Mouse (Mus musculus): ENCODE measurements at regions not wholly inside any gene's neighbourhood (a gene's known extent, or its start where the extent isn't known, plus 50 kb on each side); places are given as distances from the start of the nearest gene placed in this dataset.

- no peak for DNase-seq (ENCODE audit: low spot score)
Observed at GRCm38 (mm10) chr12:71570116-71570515, 260.4 kb downstream of the Dact1 start.

- DNase-seq (ENCODE audit: low spot score), result no peak
Observed at GRCm38 (mm10) chr12:71572833-71573446, 257.9 kb upstream of the Daam1 start.

GRCm38 (mm10) chr12:71573456-71573855 lies 257.4 kb upstream of the Daam1 start:
- DNase-seq (ENCODE audit: low spot score), result peak; percentile 1

- peak; percentile 1 for DNase-seq (ENCODE audit: low spot score)
Observed at GRCm38 (mm10) chr12:71574685-71575084, 256.2 kb upstream of the Daam1 start.

DNA sequence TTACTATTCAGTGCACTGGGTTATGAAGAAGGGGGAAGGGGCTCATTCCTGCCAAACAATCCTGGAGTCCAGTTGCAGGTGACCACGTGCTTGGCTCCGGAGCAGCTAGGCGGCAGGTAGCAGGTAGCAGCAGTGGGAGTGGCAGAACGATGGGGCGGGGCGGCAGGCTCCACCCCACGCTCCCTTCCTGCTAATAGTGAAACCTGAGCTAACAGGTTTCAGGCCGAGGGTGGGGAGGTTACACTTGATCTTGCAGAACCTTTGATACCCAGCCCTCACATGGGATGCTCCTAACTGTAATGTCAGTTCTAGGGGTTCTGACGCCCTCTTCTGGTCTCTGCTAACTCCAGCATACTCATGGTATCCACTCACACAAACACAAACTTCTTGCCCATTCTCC lies 253.5 kb upstream of the Daam1 start:
- peak; percentile 81 for DNase-seq (ENCODE audit: low spot score)

GRCm38 (mm10) chr12:71578006-71578405 lies 252.9 kb upstream of the Daam1 start:
- no peak for DNase-seq (ENCODE audit: low spot score)

- peak; percentile 37 for DNase-seq (ENCODE audit: low spot score)
Observed at GRCm38 (mm10) chr12:71578912-71579311, 252.0 kb upstream of the Daam1 start.

DNA sequence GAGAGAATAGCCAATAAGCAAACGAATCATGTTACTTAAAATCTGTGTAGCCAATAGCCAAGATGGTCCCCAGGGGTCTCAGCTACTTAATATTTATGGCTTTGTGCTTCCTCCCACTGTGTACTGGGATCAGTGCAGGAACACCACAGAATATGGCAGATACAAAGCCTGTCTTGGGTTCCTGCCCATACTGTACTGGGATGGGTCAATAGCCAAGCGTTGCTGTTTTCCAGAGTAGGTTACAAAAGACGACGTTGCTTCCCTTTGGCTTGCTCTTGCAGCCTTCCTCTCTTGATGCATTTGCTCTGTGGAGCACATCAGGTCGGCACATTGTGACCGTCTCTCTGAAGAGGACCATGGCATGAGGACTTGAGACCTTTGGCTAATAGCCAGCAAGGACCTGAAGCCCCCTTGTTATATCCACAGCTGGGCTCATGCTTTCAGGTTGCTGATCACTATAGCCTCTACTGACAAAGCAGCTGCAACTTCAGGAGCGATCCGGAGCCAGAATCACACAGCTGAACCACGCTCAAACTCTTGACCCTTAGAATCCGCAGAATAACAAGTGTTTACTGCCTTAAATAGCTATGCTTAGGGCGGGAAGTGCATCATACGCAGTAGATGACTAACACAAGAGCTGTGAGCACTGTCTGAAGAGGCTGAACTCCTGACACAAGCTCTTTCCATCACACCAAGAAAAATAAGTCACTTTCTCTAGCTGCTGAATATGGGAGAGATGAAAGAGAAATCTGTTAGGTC lies 250.2 kb upstream of the Daam1 start:
- DNase-seq (ENCODE audit: low spot score), result no peak

GRCm38 (mm10) chr12:71584618-71585017 lies 246.3 kb upstream of the Daam1 start:
- DNase-seq (ENCODE audit: low spot score), result no peak

DNA sequence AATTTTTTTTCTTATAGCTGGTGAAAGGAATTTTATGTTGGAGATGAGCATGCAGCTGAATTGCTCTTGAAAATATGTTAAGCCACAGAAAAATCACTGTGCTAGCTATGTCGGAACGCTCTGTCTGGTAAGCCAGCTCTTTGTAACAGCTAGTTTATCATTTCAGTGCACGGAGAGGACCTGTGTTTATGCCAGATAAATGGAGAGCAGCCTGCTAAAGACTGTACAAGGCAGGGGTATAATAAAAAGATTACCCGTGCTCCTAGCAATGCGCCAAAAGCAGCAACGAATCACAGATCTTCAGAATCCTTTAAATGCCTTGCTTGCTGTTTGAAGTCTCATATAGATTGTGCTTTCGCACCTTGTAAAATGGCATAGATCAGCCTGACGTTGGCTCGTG lies 232.2 kb upstream of the Daam1 start:
- no peak for DNase-seq (ENCODE audit: low spot score)

- DNase-seq (ENCODE audit: low spot score), result no peak
Observed at GRCm38 (mm10) chr12:71601091-71601690, 229.7 kb upstream of the Daam1 start.

DNA sequence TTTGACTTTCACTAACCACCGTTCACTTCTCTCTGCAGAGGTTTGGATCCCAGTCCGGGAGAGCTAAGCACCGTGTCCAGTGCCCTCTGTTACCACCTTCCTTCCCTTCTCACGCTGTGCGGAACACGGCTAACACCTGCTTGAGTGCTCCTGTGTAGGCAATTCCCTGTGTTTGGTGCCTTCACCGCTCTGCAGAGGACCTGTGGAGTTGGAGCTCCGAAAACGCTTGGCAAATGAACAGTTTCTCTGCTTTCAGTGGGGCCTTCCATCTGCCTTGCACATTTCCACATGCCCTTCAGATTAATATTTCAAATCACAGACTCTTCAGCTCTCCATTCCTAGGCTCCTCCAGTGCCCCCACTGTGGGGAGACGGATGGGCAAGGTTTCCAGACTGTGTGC lies 227.7 kb upstream of the Daam1 start:
- DNase-seq (ENCODE audit: low spot score), result no peak

DNA sequence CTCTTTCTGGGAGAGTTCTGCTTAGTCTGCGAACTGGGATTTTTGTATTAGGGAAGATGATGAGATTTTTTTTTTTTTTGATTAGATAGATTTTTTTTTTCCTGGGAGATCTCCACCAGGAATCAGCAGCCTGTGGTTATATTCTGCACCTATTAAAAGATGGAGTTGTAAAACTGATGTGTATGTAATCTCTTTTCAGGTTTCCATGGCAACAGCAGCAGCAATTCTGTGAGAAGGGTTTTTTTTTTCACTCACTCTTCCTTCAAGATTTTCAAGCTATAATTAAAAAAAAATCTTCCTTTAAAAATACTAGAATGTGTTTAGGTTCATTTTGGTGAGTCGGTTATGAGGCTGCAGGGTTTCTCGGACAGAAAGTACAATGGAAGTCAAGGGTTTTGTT lies 224.5 kb upstream of the Daam1 start:
- no peak for DNase-seq (ENCODE audit: low spot score)

- no peak for DNase-seq (ENCODE audit: low spot score)
Observed at GRCm38 (mm10) chr12:71607966-71608365, 222.9 kb upstream of the Daam1 start.

DNA sequence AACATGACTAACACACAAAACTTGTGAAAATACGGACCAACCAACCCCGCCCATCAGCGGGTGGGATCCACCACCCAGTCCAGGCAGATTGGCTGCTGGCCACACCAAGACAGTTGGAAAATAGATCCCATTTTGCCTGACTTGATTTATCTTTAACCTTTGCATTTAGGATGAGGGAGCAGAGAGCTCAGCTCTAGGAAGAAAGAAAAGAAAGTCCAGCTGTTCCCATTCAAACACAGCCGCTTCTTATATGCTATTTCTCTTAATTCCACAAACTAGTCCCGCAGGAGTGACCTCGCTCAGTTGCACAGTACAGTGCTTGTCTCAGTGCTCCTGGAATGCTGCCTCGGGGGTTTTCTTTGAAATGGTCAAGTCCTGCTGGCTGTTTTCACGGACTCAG lies 217.6 kb upstream of the Daam1 start:
- no peak for DNase-seq (ENCODE audit: low spot score)

- no peak for DNase-seq (ENCODE audit: low spot score)
Observed at GRCm38 (mm10) chr12:71614945-71615344, 215.9 kb upstream of the Daam1 start.

GRCm38 (mm10) chr12:71615383-71615782 lies 215.5 kb upstream of the Daam1 start:
- DNase-seq (ENCODE audit: low spot score), result no peak

DNA sequence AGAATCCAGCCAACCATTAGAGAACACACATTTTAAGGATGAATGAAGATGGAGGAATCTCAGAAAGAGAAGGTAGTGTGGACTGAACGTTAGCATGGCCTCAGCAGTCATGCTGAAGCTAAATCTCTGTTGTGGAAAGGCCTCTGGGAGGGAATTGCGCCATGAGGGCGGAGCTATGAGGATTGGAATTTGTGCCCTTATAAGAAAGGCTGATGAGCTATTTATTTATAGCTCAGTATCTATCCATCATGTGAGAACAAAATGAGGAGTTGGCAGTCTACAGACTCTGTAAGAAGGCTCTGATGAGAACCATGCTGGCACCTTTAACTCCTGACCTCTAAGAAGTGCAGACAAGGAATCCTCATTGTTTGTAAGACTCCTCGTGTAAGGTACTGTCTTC lies 214.8 kb upstream of the Daam1 start:
- no peak for DNase-seq (ENCODE audit: low spot score)

DNA sequence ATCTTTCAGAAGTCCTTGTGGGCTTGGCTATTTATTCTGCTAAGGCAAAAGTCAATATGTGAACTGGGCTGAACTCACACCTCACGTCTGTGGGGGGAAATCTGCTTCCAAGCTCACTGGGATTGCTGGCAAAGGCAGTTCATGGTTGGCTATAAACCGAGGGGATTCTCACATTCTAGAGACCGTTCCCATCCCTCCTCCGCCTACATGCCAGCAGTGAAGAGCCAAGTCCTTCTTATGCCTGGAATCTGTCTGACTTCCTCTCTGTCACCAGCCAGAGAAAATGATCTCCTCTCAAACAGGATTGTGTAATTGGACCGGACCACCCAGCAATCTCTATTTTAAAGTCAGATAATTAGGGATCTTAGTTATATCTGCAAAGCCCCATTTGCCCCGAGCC lies 212.4 kb upstream of the Daam1 start:
- DNase-seq (ENCODE audit: low spot score), result no peak

DNA sequence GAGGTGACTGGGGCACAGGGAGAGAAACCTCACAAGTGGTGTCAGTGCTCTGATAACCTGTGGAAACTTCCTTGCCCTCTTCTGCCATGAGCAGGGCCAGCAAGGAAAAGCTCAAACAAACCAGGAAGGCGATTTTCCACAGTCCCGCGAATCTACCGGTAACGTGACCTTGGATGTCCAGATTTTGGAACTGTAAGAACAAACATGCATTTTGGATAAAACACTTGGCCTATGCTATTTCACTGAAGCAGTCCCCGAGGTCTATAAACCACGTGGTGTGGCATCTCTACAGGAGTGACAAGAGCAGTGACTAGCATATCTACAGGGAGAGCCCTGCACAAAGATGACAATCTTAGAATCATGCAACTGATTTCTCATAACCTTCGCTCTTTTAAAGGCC lies 211.9 kb upstream of the Daam1 start:
- DNase-seq (ENCODE audit: low spot score), result no peak

DNA sequence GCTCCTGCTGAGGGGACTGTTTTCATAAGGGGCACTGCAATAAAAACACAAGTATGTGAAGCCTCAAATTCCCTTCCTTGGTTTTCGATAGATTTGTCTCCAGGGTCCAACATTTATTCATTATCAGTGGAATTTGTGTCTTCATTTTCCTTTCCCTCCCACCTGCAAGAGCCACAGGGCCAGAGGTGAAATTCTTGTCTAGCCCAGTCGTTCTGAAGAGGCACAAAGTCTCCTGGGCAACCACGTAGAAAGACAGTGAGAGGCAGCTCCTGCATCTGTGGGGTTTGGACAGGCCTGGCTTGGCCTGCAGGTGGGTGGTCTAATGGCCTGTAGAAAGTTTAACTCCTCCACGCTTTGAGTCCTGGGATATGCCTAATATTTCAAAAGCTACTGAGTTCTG lies 211.3 kb upstream of the Daam1 start:
- DNase-seq (ENCODE audit: low spot score), result peak; percentile 49

DNA sequence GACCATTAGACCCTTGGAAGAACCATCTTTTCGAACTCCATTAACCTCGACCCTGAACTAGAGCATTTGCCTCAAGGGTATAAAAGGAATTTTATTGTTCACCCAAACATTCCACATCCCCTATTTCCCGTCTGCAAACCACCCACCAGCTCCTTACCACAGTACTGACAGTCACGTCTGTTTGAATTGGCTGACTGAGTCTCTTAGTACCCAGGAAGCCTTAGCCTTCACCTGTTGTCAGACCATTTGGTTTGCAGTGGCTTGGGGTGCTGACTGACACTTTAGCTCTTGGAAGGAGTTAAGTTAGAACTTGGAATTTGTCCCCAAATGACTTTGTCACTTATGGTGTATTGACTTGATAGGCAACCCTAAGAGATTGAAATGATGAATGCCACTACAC lies 209.3 kb upstream of the Daam1 start:
- no peak for DNase-seq (ENCODE audit: low spot score)

DNA sequence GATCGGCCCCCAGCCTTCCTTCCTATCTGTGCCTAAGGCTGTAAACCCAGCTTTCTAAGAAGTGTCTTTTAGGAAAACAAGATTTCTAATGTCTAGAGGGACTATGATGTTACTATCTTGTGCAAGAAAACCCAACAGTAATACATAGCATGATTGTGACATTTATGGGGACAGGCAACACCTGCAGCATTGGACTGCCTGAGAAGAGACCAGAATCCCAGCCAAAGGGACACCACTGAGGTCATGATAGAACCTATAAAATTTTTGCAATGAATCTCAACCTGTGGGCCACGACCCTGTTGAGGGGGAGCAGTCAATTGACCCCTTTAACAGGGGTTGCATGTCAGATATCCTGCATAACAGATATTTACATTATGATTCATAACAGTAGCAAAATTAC lies 208.1 kb upstream of the Daam1 start:
- no peak for DNase-seq (ENCODE audit: low spot score)

DNA sequence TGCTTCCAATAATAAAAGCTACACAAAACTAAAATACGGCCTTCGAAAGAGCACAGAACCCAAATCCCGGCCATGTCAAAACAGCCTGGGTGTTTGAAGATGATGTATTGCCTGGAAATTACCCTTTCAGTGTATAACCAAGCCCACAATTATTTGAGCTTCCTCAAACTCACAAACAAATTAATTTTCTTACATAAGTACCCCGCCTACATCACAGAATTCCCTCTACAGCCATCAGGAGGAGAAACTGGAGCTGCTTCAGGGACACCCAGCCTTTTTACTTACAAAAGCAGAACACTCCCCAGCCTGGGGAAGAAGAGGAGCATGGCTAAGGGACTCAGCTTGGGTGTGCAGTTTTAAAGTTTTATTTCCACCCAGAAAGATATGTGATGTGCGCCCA lies 207.6 kb upstream of the Daam1 start:
- DNase-seq (ENCODE audit: low spot score), result no peak
